In the genomic region with DNA sequence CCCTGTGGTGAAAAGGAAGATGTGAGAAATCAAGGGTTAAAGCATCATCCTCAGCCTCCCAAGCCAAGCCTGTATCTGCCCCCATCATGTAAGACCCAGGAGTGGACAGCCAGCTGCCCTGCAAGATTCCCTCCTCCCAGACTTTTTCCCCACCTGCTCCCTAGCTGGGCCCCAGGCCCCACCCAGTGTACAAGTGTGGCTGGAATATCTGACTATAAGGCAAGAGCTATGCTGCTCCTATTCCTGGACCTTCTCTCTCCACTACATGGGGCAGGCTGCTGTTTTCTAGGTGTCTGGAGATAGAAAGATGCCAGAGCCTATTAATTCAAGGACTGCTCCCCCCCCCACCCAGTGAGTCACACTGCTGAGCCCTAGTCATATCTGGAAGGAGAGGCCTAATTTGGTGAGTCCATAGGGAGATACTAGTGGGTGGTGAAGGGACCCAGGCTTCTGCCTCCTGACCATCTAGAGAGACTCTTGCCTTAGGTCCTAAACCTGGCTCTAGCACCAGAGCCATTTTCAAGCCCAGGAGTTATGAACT, we compare ENCODE assay signal across 20 mouse cellular contexts. TPM values are rescaled to one million over a fixed set of nuclear protein-coding genes. Genes with fewer than 3 reads are reported as not detected.
DNase-seq lines count a peak whose midpoint lies in the region; ATAC-seq and TF ChIP-seq lines count a peak whose summit lies in the region.
"Had no signal": no experiment of that assay in that cellular context is flagged by ENCODE, and none has a peak within 500 bp of the region (broad histone marks: within the 10 kb centered on the region; RNA-seq: fewer than 3 reads in every experiment).

No protein-coding gene starts in this region.

- no peaks in the 10 kb centered on the region for H3K9me3 ChIP-seq in heart, embryonic 14.5 days (ENCODE audit: control insufficient read depth, low read length)
- H3K9me3 ChIP-seq: embryonic facial prominence, embryonic 12.5 days; forebrain, embryonic 13.5 days; lung, embryonic 15.5 days; neural tube, embryonic 13.5 days had no signal

- no peaks in the 10 kb centered on the region for H3K27me3 ChIP-seq in cerebellum, adult 2 months (ENCODE audit: control insufficient read depth, insufficient read depth, low read length)
- H3K27me3 ChIP-seq in heart, embryonic 14.5 days (ENCODE audit: control insufficient read depth, insufficient read depth, low read length), result peaks cover 3% of the 10 kb centered on the region; the same call in 1 of the 2 replicates
- H3K27me3 ChIP-seq: embryonic facial prominence, embryonic 12.5 days; forebrain, embryonic 13.5 days; lung, embryonic 15.5 days; neural tube, embryonic 13.5 days had no signal

- H3K4me1 ChIP-seq in cerebellum, adult 2 months (ENCODE audit: control insufficient read depth, insufficient read depth, low read length), result peaks cover 34% of the 10 kb centered on the region
- peaks cover 0 to 4% of the 10 kb centered on the region in 2 experiments; a peak in 2 of 4 replicates for H3K4me1 ChIP-seq in heart, embryonic 14.5 days (ENCODE audit: control insufficient read depth in 2 of 2, insufficient read depth in 2 of 2, low read length in 2 of 2)
- H3K4me1 ChIP-seq: lung, embryonic 15.5 days had no signal

- peak; percentile 61; the same call in 1 of the 2 replicates for ATAC-seq in heart, embryonic 14.5 days (ENCODE audit: insufficient number of reproducible peaks, insufficient read depth, low FRiP score, low read depth)
- ATAC-seq: forebrain, embryonic 13.5 days had no signal

- no peak for TF ChIP-seq POLR2A in cerebellum, adult 2 months (IDR thresholded peaks at IDR 0.05; ENCODE audit: borderline replicate concordance, insufficient read depth, low read length)

- H3K36me3 ChIP-seq in heart, embryonic 14.5 days (ENCODE audit: control insufficient read depth, insufficient read depth, low read length), result no peaks in the 10 kb centered on the region
- H3K36me3 ChIP-seq: embryonic facial prominence, embryonic 12.5 days; lung, embryonic 15.5 days; neural tube, embryonic 13.5 days had no signal

- intact Hi-C loops in heart, postnatal 10 days (cut with DNase I), result no loop called here

- no peak overlapping the region for H3K4me2 ChIP-seq in heart, embryonic 14.5 days (ENCODE audit: low read length)
- H3K4me2 ChIP-seq: embryonic facial prominence, embryonic 12.5 days; forebrain, embryonic 13.5 days; hindbrain, embryonic 14.5 days; lung, embryonic 15.5 days; neural tube, embryonic 13.5 days had no signal

- H3K27ac ChIP-seq in cerebellum, adult 2 months (ENCODE audit: insufficient read depth, low read length), result peak overlapping the region; percentile 63
- H3K27ac ChIP-seq in heart, embryonic 14.5 days (replicated peaks in 1 of 2; ENCODE audit: control insufficient read depth in 1 of 2, insufficient read depth in 1 of 2, low read depth in 2 of 2, low read length in 2 of 2), result peak overlapping the region; percentile 53 to 70
- peak overlapping the region; percentile 85 for H3K27ac ChIP-seq in layer of hippocampus, adult 2 months
- H3K27ac ChIP-seq: embryonic facial prominence, embryonic 12.5 days; forebrain, embryonic 13.5 days; hindbrain, embryonic 14.5 days; kidney, postnatal 0 days; liver, embryonic 14.5 days; lung, embryonic 15.5 days; neural tube, embryonic 13.5 days had no signal

- no peak for DNase-seq in cerebellum, adult 2 months
- no peak for DNase-seq in cerebellum, postnatal 36 days
- no peak for DNase-seq in heart, postnatal 10 days
- DNase-seq in layer of hippocampus, adult 2 months (ENCODE audit: low spot score in 2 of 2), result no peak
- DNase-seq in layer of hippocampus, postnatal 14 days (ENCODE audit: low spot score in 2 of 2), result no peak
- DNase-seq in adrenal gland, postnatal 25 days, result peak; percentile 42
- DNase-seq in kidney, postnatal 4 days, result no peak
- DNase-seq: cerebellum, adult 9-11 months; kidney, adult 11 months; lung, postnatal 4 days; thymus, postnatal 14 days had no signal

- H3K9ac ChIP-seq in heart, embryonic 14.5 days (ENCODE audit: low read length), result no peak overlapping the region
- H3K9ac ChIP-seq: embryonic facial prominence, embryonic 12.5 days; forebrain, embryonic 13.5 days; hindbrain, embryonic 14.5 days; liver, embryonic 14.5 days; lung, embryonic 15.5 days; neural tube, embryonic 13.5 days had no signal

- no peak for TF ChIP-seq CTCF in cerebellum, adult 2 months (IDR thresholded peaks at IDR 0.05; ENCODE audit: borderline replicate concordance, insufficient read depth, low read depth, low read length)
- no peak for TF ChIP-seq CTCF in layer of hippocampus, adult 2 months (conservative IDR thresholded peaks at IDR 0.05)

- no peak overlapping the region for H3K4me3 ChIP-seq in cerebellum, adult 2 months (replicated peaks; ENCODE audit: insufficient read depth, low read depth, low read length)
- H3K4me3 ChIP-seq in heart, embryonic 14.5 days (ENCODE audit: control insufficient read depth in 1 of 2, insufficient read depth in 1 of 2, low read depth in 1 of 2, low read length in 2 of 2), result no peak overlapping the region
- H3K4me3 ChIP-seq in layer of hippocampus, adult 2 months, result no peak overlapping the region
- H3K4me3 ChIP-seq: embryonic facial prominence, embryonic 12.5 days; erythroblast, embryonic 14.5 days; forebrain, embryonic 13.5 days; lung, embryonic 15.5 days; neural tube, embryonic 13.5 days had no signal

RNA-seq across cellular contexts. Expression of a gene that starts 14.2 kb away (rescaled TPM):
- polyA plus RNA-seq in cerebellum, adult 2 months (2012; rRNA removed), result 113 and 144 TPM in 2 replicates
- polyA plus RNA-seq in heart, embryonic 14.5 days (2014; fragmentation: Nextera tagmentation; extraction: Ambion mirVana), result 0.27 and 0.41 TPM in 2 replicates
- under 1 TPM in 1 of 2 experiments, not detected in 1; 0.15 TPM for total RNA-seq in heart, postnatal 10 days (2021)
- total RNA-seq in layer of hippocampus, adult 2 months (2021), result 100 to 1,000 TPM; 156 to 158 TPM
- total RNA-seq in layer of hippocampus, postnatal 14 days (2021), result 100 to 1,000 TPM; 134 to 136 TPM
- total RNA-seq in adrenal gland, postnatal 25 days (2021), result 38.1 and 43.3 TPM in 2 replicates
- polyA plus RNA-seq: erythroblast, embryonic 14.5 days; liver, embryonic 14.5 days had no signal

RNA-seq across cellular contexts. Expression of a gene that starts 33.7 kb away (rescaled TPM):
- polyA plus RNA-seq in cerebellum, adult 2 months (2012; rRNA removed), result 14.2 and 17.2 TPM in 2 replicates
- polyA plus RNA-seq in heart, embryonic 14.5 days (2014; fragmentation: Nextera tagmentation; extraction: Ambion mirVana), result 111 and 130 TPM in 2 replicates
- 100 to 1,000 TPM; 276 to 309 TPM for total RNA-seq in heart, postnatal 10 days (2021)
- total RNA-seq in layer of hippocampus, adult 2 months (2021), result 10 to 100 TPM; 15.9 to 19.3 TPM
- 10 to 100 TPM; 26.1 to 34.2 TPM for total RNA-seq in layer of hippocampus, postnatal 14 days (2021)
- 185 and 205 TPM in 2 replicates for total RNA-seq in adrenal gland, postnatal 25 days (2021)

RNA-seq across cellular contexts. Expression of a gene that starts 58.3 kb away (rescaled TPM):
- polyA plus RNA-seq in cerebellum, adult 2 months (2012; rRNA removed), result 18.6 and 18.7 TPM in 2 replicates
- polyA plus RNA-seq in heart, embryonic 14.5 days (2014; fragmentation: Nextera tagmentation; extraction: Ambion mirVana), result 42.0 and 43.2 TPM in 2 replicates
- total RNA-seq in heart, postnatal 10 days (2021), result 10 to 100 TPM; 14.5 to 16.3 TPM
- 10 to 100 TPM in 1 of 2 experiments, 1 to 10 TPM in 1; 8.1 to 11.1 TPM for total RNA-seq in layer of hippocampus, adult 2 months (2021)
- 10 to 100 TPM; 10.5 to 11.3 TPM for total RNA-seq in layer of hippocampus, postnatal 14 days (2021)
- total RNA-seq in adrenal gland, postnatal 25 days (2021), result 27.7 and 31.8 TPM in 2 replicates

Comparison
In these comparisons a context has a peak if more than half of its experiments do, and no peak if none do; other contexts are left out.
1. RNA of a gene that starts 14.2 kb away (total RNA-seq): 156 to 158 TPM in layer of hippocampus, adult 2 months, 134 to 136 TPM in layer of hippocampus, postnatal 14 days and 38.1 to 43.3 TPM in adrenal gland, postnatal 25 days; 0.15 TPM in heart, postnatal 10 days; every median in the first group is over 10 times any median in the second.
2. Peak in every context shown above with its lines, with median percentiles within 50 percentile points of each other: H3K27ac ChIP-seq.